Mouse (Mus musculus) A20 (cell line): Measurements from ENCODE around the gene Pdzrn3.

ENCODE experiments used
- DNase-seq: peaks from one replicate; pipeline ENCODE4 v3.0.0-alpha.2; 2011; ENCODE audit warnings: low read depth, low spot score

Gene Pdzrn3

DNA sequence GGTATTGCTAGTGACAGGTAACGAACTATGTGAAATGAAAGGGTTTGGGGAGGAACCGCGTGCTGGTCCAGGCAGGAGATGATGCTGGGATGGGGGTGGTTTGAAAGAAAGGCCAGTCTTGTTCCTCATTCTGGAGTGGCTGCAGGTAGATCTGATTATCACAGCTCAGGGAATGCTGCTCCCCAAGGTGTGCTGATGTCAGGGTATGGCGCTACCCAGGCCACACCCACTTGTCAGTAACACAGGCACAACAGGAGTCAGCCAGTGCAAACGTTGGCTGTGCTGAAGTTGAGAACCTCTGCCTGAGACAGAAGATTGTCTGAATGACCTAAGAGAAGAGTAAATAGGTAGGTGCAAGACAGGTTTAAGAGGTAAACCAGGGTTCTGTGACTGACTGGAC lies 4.7 kb downstream of the Pdzrn3 start:
- no peak for DNase-seq

DNA sequence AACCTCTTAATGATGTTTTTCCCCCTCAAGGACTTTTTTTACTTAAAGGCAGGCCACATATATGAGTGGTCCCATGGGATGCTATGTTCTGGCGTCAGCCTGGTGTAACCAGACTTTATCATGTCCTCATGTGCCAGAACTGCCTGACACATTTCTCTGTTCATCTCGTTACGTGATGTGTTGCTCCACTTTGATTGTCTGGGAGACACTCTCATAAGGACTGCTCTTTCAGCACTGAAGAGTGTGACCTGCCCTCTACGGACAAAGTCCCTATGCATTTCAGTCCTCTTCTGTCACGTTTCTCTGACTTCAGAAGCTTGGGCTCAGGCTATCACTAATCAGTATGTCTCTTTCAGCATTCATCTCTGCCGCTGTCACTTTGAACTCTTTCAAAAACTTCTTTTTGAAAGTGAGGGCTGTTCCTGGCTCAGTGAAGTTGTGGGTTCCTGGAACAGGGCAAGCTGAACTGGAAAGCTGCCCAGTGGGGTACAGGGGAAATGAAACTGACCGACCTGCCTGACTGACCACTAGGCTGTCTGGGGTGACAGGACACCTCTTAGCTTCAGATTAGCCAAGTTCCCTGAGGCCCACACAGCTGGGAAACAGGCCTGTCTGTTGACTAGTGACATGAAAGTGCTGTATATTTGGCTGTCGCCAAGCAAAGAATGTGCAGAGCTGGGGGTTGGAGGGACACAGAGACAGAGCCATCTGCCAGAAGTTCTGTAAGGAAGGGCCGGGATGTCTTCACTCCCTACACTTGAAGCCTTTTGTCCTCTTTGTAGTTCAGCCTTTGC lies 10.7 kb downstream of the Pdzrn3 start:
- no peak for DNase-seq

DNA sequence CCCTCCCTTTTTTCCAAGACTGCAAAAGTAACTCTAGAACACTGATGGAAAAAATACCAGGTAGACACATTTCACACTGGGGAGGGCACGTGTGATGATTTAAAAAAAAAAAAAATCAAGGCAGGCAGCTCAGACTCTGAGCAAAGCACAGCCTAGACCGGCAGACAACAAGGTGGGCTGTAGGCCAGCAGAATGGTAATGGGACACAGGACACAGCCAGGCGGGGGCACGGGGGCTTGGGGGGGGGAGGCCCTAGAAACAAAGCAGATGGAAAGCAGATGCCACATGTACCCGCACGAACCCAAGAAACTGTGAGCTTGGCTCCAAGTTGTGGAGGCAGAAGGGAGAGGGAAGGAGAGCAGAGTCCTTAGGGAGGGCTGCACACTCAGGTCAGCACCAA lies 11.9 kb downstream of the Pdzrn3 start:
- no peak for DNase-seq

DNA sequence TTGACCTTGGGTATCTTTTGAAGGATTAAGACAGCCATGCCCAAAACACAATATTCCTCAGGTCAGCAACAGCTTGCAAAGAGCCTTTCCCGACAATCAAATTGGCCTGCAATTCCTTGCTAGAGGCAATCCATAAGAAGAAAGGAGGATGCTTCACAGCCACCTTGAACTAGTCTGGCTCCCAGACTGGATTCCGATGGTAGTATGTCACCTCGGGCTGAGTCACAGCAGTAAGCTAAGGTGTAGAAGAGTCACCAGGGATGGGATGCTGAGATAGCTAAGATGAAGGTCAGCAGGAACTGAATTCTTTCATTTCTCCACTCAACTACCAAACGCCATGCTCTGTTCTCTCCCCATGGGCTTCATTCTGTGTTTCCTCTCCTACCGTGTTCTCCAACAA lies 13.8 kb downstream of the Pdzrn3 start:
- no peak for DNase-seq

DNA sequence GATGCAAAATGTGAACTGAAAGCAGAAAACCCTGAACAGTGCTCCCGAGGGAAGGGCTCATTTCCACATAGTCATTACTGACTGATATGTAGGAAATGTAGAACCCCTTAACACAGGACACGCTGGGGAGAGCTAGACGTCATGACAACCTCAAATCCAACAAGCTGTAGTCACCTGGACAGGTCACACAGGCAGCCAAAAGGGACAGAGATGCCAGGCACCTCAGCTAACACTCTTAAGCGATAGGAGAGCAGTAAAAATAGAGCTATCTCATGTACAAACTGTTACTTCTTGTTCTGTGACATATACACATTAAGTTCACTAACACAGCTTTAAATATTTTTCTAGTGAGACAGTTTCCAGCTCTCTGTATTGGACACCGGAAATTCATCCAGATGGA lies 15.0 kb downstream of the Pdzrn3 start:
- DNase-seq = no peak

DNA sequence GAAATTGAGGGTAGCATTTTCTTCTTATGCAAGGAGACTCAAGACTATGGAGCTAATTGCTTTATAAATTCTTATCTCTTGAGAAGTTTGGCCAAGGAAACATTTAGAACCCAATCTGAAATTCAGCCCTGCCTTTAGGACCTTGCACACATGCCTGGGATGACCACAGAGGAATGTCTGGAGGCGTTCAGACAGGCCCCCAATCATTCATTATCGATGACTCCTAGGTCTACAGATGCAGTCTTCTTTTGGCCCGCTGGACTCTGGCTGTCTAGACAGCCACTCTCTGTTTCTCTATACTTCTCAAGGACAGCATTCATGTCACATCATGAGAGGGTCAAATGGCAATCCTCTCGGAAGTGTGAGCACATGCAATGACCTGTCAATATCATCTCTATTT lies 15.4 kb downstream of the Pdzrn3 start:
- no peak for DNase-seq

DNA sequence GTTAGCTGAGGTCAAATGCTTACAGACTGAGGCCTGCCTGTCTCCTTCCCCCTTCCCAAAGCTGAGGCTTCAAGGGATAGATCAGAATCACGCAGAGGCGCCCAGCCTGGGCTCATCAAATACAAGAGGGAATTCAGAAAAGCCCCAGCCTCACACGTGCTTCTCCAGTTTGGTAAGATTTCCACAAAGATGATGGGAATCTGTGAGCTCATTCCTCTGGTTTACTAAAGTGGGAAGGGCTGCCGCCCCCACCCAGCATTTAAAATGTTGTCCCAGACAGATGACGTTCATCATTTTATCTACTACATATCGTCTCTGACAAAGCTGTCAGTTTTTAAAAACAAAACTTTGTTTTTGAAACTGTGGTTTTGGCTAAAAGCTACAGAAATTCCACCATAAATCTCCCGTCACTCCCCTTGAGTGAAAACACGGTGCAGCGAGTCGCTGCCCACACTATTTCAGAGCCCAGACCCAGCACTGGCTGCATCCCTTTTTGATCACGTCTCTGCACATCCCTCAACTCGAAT lies 17.4 kb downstream of the Pdzrn3 start:
- DNase-seq = no peak

DNA sequence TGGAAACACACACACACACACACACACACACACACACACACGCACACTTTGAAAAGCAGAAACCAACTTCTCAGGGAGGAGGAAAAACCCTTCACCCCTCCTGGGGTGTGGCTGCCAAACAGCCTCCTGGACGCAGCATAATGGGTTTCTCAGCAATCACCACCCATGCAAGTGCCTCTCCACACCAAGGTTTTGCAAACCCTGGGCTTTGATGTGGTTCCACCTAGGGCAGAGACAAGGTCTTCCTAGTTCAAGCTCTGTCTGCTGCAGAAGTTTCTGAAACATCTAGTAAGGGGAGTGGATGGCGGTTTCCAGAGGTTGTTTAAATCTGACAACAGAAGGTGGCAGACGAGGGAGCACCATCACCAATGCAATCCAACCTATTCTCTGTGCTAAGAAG lies 18.1 kb downstream of the Pdzrn3 start:
- no peak for DNase-seq

DNA sequence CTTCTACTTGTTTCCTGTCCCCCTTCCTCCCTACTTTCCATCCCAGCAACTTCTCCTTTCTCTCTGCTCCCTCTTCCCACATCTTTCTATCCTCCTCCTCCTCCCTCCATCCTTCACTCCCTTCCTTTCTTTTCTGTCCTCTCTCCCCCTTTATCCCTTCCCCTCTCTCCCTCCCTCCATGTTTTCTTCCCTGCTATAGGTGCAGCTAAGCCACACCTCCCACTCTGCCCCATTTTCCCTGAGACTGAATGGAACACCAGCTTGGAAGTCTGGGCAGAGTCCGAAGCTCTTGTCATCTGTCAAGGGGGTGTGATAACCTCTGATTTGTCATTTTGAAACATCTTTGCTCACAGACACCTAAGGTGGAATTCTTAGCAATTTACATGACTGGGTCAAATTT lies 22.8 kb downstream of the Pdzrn3 start:
- no peak for DNase-seq

DNA sequence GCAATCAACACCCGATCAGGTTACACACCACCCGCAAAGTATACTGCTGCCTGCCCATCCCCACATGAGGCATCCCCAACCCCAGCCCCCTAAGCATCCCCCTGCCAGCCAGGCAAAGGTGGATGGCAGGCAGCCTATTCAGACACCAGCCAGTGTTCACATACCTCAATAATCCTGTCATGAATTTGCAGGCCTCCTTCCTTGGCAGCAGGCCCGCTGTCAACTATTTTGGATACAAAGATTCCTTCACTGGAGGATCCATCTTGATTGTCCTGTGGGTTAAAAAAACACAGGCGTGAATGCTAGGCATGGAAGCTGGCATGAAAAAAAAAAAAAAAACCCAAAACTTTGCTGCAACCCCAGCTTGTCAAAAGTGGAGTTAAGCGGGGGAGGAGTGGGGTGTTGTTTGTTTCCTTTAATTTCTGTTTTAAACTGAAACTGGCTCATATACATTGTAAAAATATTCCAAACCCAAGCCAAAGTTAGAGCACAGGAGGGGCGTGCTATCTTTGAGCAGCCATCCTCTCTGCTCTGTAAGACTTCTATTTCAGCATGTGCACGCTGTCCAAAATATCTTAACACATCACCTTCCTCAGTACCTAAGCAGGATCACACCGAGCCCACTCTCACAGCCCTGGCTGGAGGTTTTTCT lies 23.3 kb downstream of the Pdzrn3 start:
- DNase-seq = no peak

DNA sequence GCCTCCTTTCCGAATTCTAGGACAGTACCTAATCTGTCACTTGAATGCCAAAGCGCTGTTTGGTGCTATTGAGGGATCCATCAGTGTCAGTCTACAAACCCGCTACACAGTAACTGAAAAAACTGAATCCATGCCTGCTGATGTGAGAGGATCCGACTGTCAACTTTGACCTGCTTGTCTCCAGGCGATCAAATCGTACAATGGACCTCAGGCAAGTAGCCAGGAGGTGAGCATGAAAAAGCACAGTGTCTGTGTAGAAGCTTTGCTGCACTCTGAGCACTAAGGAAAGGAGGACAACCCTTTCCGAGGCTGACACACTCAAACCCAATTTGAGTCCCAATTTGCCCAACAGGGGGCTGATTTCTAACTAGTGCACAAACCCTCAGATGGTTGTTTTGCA lies 24.0 kb downstream of the Pdzrn3 start:
- DNase-seq = no peak

DNA sequence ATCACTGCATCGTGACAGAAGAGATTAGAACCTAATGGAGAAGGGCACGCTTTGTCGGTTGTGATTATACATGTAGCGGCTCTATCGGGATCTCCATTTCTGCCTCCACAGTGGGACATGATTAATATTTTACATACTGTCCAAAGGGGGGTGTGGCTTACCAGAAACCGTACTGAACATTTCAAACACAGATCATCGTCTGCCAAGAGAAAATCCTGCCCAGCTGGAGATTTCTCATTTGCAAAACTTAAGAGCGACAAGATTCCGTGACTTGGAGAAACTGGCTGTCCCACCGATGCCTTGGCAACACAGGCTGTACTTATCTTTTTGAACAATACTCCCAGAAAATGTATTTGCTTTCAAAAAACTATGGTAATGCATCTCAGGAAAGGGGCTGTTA lies 25.1 kb downstream of the Pdzrn3 start:
- no peak for DNase-seq

DNA sequence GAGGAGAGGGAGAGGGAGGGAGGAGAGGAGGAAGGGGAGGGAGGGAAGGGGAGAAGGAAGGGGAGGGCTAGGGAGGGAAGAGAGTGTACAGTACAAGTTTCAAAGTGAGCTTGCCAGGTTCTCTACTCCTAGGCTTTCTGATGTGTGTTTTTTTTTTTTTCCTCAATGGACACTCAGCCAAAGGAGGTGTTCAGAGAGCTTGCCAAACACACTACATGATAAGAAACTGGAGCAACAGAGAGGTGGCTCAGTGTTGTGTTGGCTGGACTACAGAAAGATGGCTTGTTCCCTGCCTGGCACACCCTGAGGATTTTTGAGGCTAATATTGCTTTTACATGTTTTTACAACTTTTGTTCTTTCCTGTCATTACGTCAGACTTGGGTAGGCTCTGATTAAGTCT lies 26.6 kb downstream of the Pdzrn3 start:
- no peak for DNase-seq

DNA sequence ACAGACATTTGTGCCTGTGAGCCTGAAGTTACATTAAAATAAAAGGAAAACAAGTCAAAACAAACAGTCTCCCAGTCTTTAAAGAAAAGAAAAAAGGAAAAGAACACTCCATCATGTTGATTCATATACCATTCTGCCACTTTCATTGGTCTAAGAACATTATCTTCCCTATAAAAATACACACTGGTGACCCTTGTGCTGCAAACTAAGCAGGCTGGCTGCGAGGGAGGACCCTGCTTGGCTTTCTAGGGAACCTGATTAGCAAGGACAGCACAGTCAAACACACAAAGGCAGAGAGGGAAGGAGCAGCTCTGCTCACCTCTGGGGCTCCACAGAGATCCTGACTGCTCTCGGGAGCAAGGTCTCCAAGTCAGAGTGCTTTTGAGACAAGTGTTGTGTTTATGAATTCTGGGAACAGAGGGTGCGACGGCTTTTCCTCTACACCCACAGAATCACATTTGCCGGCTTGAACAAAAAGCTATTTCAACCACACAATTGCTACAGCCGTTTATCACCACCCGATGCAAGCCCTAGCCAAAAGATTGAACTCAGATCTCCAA lies 27.2 kb downstream of the Pdzrn3 start:
- DNase-seq = no peak

DNA sequence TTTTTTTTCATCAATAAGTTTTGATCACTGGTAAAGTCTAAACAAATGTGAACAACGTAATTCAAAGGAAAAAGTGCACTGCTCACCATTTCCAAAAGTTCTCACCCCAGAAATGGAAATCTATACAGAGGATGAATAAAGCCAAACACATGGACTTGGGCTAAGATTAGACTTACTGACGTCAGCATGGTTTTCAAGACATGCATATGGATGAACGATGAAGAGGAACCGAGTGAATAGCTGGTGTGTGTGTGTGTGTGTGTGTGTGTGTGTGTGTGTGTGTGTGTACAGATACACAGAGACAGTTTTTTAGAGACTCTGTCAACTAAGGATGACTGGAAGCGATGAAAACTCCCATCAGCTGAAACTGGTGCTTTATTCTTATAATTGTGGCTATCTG lies 29.2 kb downstream of the Pdzrn3 start:
- DNase-seq = no peak

DNA sequence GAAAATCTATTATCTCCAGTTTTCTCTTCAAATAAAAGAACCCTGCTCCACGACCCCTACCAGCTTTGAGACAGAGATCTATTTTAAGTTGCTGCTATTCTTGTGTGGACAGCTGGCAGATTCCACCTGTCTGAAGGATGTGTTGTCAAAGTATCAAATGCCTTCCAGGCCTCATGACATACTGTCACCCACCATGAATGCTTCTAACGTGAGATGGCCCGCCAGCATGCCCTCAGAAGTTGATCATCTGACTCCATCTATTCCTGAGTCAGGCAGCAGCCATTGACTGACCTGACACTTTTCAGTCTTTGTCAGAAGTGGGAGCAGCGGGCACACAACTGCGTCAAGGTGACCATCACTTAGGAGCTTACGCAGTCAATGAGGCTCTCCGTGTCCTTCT lies 37.6 kb downstream of the Pdzrn3 start:
- DNase-seq = no peak

DNA sequence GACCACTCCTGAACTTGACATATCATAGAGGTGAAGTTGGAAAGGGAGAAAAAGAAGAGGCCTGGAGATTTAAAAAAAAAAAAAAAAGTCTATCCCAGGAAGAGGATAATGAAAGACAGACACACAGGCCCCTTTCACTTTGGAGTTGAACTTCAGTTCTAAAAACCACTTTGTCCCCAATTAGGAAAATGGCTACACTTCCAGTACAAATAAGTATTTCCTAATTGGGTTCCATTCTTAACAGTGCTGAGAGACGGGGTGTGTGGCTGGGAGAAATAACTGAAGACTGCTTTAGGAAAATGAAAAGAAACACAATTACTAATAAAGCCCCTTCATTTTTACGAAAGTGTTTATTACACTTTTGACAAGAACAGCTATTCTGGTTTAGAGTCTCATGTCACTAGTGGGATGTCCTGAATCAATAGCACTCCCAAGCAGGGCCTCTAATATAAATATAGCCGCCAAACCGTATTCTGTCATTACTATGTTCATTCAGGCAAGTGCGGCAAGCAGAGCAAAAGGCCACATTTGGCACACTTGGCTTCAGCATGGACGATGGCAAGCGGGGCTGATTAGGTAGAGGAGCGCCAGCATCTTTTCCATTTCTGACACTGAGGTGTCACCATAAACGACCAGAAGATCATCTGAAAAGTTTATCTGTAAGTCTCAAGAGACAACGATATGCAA lies 39.7 kb downstream of the Pdzrn3 start:
- no peak for DNase-seq

DNA sequence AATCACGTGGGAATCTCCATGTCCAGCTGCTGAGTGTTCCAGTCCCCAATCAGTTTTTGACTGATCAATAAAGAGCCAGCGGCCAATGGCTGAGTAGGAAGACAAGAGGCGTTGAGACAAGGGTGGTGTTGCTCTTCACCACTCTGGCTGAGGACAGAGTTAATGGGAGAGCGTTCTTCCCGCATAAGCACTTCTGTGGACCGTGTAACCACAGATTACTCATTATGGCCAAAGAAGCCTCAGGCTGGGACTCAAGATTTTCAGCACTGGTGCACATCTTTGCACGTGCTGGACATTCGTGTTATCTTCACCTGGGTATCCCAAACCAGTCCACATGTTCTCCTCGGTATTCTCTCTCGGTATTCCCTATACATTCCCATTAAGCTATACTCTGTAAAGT lies 41.0 kb downstream of the Pdzrn3 start:
- DNase-seq = no peak

DNA sequence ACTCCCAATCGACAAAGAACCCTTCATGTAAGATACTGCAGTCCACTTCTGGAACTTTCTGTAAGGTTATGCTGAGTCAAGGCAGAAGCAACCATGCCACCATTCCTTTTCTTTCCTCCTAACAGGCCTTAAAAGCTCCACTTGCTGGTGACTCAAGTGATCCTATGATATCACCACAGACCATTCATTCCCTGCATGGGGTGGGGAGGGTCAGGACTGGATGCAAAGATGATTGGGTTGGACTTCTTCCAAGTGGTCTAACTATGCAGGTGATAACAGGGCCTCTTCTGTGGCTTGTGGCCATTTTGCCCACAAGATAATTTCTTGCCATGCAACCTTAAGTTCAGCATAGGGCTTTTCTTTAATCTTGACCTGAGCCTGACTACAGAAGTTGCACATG lies 42.0 kb downstream of the Pdzrn3 start:
- no peak for DNase-seq

DNA sequence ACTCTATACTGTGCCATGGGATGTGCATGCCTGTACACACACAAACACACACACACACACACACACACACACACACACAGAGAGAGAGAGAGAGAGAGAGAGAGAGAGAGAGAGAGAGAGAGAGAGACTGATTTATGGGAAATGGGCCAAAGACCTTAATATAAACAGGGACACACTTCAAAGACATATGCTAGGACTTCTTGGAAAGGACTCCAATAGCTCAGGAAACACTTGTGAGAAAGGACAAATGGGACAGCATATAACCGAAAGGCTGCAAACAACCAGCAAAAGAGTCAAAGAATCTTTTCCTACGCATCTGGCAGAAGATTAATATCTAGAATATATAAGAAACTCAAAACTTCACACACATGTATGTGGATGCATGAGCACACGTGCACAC lies 43.2 kb downstream of the Pdzrn3 start:
- DNase-seq = no peak

DNA sequence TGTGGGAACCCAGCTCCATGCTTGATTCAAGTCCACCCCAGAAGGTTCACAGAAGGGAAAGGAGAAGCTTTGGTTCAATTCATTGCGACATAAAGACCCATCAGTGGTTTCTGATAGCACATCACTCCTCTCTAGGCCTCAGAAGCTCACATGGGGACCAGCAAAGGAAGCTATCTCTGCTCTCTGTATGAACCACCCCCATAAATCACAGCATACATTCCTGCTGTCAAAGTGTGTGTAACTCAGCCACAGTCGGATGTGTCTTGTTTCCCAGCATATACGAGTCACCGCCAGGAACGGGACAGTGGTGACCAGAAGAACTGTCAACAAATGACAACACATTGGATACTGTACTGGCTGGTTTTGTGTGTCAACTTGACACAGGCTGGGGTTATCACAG lies 47.3 kb downstream of the Pdzrn3 start:
- no peak for DNase-seq

DNA sequence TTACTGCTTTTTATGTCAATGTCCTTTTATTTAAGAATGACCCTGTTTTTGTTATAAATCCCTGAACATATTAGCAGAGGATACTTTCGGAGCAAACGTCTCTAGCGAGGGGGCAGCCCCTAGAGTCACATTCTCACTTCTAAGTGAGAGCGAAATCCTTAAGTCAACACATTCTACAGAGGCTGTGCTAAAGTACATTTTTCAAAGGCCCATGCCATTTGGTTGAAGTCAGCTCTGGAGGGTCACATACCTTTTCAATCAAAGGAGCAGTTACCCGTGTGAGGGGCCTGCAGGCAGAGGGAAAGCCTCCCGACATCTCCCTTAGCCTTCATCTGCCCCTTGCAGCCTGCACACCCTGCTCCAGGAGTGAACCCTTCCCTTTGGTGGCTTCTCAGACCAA lies 48.2 kb downstream of the Pdzrn3 start:
- DNase-seq = no peak
